Mouse (Mus musculus) c-Kit-negative CD71-positive TER-119-positive erythroid progenitor cells, embryonic 14.5 days (primary cell): ENCODE measurements around the gene Aes.

ENCODE experiments used
- DNase-seq: peaks from one replicate; pipeline ENCODE4 v3.0.0-alpha.2; 2013; ENCODE audit warnings: low read depth, low spot score

The Aes gene

DNA sequence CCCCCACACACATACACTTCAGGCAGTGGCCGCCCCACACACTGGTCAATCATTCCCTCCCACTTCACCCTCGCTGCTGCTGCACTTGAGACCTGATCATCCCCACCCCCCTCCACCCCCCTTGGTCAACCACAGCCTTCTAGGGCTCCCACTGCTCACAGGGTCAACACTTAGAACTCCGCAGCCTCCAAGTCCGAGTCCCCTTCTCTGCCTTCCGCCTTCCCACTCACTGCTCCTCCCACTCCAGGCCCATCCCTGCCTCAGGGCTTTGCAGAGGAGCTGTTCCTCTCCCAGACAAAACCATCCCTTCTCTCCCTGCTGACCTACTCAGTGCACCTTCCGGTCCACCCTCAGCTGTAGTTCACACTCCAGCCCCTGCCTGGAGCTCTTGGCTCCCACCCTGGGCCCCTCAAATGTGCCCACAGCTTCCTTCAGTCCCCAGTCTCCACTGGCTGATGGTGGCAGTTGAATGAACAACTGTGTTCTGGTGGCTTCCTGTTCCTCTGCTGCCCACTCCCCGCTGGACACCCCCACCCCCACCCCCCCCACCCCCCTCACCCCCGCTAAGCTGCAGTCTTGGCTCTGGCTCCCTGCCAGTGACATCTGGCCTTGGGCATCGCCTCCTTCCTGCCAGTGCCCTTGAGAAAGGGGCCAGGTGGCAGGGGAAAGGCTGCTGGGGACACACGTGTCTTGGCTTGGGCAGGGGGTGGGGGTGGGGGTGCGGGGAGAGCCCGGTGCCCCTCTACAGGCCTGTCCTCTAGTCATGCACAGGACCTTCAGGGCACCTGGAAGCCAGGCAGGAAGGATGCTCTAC lies 38.1 kb downstream of the Aes start:
- DNase-seq: no peak

DNA sequence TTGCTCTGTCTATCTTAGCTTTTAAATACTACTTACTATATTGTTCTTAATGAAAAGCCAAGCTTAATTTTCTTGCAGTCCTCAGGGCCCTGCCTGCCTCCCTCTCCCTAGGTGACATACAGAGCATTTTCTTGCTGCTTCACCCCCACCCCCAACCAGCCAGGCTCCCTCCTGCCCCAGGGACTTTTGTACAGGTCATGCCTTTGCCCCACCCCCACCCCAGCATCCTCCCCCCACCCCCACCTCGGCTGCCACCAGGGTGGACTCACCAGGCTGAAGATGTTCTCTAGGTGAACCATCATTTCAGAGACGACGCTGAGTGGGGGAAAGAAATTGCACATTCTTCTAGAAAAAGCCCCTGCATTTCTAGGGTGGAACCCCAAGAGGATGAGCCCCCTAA lies 39.1 kb downstream of the Aes start:
- no peak for DNase-seq

DNA sequence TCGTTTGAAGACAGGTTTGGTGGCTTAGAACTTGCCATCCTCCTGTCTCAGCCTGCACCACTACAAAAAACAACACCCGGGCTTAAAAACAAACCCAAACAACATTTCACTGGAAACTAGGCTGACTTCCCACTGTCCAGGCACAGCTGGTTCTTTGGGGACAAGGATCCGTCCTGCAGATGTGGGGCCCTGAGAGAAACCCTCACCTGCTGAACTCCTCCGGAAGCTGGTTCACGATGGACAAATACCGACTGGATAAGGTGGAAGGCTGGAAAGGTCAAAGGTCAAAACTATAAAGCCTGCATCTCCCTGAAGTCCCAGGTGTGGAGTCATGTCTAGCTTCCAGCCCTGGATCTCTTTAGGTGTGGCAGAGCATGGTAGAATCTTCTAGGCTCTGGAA lies 39.6 kb downstream of the Aes start:
- no peak for DNase-seq

DNA sequence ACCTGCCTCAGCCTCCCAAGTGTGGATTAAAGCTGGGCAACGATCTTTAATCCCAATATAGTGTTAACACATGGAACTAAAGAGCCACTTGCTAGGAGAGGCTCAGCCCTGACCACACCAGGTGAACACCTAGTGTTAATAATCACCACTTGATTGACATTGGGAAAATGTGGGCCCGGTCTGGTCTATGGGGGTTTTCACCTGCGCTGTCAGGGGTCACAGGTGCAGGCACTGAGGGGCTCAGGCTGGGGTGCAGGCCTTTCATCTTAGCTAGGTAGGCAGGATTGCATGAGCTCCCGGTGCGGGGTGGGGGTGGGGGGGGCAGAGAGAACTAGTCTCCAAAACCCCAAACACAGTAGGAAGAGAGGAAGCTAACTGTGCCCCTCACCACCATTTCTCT lies 40.3 kb downstream of the Aes start:
- DNase-seq: no peak

DNA sequence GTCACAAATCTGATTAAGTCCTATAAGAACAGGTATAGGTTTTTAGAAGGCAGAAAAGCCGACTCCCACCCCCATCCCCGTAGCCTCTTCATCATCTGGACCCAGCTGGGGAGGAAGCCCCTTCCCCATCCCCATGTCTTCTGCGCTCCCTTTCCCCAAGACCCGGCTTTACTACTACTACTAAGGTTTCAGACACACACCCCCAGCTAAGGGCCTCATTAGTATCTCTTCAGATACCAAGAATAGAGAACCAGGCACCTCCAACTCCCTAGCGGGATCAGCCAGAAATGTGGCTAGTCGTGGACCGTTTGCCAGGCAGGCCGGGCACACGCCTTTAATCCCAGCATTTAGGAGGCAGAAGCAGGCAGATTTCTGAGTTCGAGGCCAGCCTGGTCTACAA lies 40.8 kb downstream of the Aes start:
- DNase-seq: no peak

DNA sequence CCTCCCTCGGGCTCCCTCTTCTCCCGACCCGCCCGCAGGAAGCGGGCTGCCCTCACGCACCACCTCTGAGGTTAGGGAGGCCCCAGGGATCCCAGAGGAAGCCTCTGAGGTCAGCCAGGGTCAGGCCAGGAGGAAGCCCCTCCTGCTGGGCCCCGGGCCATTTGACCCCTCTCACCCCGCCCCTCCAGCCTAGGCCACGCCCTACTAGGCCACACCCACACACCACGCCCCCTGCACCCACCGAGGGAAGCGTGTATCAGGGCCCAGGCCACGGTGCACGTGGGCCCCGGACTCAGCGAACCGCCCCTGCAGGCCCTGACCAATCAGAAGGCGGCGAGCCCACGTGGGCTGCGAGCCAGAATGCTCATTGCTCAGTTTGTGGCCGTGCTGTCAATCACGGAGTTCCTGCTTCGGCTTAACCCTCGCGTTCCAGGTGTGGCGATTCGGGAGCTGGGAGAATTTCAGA lies 41.5 kb downstream of the Aes start, which contains the start of gene Tle6:
Gene Tle6 (minus strand): TSS at position 336 of the 466 bp plus-strand sequence.
- peak; percentile 81 for DNase-seq

DNA sequence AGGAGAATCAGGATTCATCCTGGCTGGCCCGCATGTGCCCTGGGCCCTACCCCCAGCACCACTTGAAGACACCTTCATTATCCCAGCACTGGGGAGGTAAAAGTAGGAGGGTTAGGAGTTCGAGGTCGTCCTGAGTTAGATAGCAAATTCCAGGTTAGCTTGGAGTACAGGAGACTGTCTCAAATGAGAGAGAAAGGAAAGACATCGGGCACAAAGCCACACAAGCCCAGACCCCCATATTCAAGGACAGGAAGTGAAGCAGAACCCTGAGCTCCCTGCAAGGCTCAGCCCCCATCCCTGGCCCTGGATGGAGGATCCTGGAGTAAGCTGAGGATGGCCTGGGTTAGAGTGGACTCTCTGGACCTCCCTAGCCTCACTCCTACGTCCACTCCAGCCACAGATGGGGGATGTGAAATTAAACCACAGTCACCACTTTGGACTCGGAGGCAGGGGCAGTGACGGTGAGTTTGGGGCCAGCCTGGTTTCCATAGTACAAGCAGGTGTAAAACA lies 42.2 kb downstream of the Aes start:
- DNase-seq: no peak

DNA sequence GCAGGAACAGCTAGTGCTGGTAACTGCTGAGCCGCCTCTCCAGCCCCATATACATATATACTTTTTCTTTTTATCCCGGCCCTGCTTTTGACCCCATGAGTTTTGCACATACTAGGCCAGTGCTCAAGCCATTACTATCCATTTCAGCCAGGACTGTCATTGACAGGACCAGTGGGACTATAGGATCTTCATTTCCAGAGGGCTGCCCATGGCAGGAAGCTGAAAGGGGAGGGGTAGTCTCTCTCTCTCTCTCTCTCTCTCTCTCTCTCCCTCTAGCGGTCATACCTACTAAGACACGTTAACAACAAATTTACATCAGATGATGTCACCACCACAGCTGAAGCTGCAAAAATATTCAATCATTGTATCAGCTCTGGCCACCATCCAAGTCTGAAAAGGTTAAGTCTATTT lies 43.5 kb downstream of the Aes start:
- DNase-seq: peak; percentile 17

DNA sequence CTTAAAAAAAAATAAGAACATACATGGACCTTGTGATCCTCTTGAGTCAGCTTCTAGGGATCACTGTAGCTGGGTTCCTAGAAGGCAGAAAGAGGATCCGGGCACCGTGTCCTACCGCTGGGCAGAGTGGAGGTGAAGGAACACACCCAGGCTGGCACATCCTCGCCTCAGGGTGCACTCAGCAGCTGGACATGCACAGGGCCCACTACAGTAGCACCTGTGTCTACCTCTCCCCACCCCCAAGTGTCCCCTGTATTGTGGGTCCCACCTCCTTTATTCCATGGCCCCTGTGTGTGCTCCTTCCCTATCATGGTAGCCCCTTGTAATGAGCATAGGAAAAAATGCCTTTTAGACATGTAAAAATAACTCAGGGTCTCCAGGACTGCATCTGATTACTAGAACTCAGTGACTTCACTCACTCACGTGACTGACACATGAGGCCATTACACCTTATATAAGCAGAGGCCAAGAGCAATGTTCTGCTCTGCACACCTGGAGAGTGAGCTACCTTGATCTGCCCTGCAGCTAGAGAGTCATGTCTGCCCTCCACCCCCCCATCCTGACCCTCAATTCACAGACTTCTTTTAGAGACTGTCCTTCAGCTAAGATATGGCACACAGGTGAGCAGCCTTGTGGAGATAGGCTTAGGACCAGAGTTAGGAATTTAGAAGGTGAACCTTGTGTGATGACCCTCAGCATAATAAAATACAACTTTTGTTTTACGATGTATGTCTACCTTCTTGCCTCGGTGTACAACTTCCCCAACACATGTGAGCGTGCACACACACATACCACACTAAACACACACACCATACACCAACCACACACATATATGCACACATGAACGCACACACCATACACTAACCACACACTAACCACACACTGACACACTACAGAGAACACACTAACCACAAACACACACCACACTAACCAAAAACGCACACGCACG lies 45.0 kb downstream of the Aes start:
- no peak for DNase-seq

DNA sequence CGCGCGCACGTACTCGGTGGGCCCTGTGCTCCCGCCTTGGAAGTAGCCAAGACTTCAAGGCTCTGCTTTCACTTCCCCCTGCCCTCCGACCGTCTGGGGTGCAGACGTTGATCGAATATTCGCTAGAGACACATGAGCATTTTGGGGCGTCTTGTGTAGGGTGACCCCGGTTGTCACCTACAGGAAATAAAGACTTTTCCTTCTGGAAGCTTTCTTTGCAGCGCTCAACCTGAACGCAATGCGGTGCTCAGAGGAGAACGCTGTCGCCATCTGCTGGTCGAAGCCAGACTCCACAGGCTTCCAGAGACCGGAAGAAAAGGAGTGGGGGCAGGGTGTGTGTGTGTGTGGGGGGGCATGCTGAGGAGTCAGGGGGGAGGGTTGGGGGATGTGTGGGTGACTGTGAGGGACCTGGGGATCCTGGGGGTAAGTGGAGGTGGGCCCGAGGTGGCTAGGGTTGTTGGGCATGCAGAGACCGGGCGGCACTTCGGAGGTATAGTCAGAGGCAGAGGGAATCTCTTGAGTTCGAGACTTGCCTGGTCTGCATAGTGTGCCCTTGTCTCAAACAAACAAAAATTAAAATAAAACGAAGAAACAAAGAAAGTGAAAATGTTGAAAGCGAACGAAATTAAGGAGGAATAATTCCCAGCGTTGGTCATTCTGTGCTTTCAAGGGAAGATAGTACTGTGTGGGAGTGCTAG lies 45.8 kb downstream of the Aes start:
- peak; percentile 78 for DNase-seq

DNA sequence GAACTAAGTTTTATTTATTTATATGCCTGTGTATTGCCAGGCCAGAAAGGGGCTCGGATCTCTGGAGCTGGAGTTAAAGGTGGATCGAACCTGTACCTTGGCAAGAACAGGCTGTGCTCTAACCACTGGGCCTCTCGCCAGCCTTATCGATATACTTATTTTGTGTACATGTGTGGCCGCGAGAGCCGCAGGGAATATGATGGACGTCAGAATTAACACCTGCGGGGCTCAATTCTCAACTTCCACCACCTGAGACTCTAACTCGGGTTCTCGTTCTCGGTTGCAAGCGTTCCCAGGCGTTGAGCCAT lies 46.3 kb downstream of the Aes start:
- DNase-seq: no peak

DNA sequence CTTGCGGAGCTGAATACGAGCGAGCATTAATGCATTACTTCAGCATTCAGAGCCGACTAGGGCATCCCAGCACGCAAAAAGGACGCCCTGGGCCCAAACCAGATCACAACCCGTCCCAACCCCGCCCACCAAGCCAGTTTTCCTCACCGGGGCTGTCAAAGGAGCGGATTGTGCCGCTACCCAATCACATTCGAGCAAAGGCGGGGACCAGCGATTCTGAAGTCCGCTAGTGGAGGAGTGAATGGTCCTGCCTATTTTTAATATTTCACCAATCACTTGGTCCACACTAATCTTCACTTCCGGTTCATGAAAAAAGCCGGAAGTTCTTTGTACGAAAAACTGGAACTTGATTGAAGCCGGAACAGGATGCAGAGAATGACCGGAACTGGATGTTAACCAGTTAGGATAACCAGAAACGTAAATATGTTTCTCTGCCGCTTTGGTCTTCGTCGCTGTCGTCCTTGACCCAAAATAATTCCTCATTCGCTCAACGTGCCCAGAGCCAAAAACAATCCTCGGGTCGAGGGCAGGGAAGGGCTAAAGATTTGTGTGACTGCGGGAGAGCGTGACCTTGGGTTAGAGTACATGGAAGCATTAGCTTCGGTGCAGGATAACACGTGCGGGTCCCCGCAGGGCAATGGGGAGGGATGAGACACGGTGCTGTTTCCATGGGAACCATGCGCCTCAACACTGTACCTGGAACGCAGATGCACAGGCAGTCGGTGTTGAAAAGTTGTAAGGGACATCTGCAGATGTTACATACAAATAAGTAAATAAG lies 46.9 kb downstream of the Aes start, which contains the start of gene BC025920:
Gene BC025920 (plus strand): TSS at position 297 of the 778 bp plus-strand sequence.
- peak; percentile 94 for DNase-seq

DNA sequence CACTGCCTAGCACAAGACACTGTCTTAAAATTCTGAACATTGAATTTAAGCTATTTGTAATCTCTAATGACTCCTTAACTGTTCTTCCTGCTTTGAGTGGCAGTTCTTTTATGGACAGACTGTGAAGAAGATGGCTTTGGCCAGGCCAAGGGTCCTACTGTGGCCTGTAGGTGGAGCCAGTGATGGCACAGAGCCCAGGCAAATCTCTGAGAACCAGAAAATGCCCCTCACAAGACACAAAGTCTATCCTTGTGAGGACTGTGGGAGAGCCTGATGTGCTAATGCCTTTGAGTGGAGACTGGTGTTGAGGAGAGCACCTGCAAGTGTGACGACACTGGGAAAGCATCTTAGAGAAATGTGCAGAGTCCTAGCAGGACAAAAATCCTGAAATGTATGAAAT lies 49.0 kb downstream of the Aes start:
- DNase-seq: no peak

DNA sequence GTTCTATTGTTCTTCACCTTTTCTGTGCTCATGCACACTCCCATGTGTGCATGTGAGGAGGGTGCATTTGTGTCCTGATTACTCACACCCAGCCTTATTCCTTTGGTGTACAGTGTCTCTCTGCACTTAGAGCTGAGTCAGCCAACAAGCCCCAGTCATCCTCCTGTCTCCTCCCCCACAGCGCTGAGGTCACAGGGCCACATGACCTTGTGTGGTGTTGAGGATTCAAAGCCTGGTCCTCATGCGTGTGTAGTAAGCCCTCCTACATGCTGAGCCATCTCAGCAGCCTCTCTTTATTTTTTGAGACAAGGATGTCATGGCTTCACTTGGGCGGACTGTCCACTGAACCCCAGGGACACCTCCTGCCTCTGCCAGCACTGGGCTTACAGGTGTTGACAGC lies 53.5 kb downstream of the Aes start:
- no peak for DNase-seq

DNA sequence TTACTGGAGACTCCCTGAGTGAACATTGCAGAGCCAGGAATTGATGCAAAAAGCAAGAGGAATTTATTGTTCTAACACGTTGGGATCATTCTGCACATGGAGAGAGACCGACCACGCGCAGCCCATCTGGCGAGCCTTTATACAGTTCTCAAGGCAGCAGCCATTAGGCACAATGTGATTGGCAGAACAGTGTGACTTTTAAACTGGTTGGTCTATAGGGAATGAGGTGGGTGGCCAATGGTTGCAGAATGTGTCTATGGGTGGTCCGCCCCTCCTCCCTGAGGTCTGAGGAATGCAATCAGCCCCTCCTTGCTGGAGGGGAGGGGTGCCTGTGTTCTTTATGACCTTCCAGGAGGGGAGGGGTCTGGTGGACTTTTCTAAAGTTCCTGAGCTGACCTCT lies 56.2 kb downstream of the Aes start:
- no peak for DNase-seq
